Mouse (Mus musculus) thymus, postnatal 25 days (tissue): ENCODE data around the gene Rbm14.

Experiments used
- DNase-seq: peaks from one replicate; pipeline ENCODE4 v3.0.0; 2022

Gene Rbm14

GRCm38 (mm10) chr19:4811063-4811908 is at the start of gene Rbm14, which contains the start of gene Gm21992:
Gene Rbm14 (minus strand): TSS chr19:4811634.
Gene Gm21992 (minus strand): TSS chr19:4811612.
- DNase-seq = peak; percentile 96

GRCm38 (mm10) chr19:4859081-4859480 is 47.6 kb upstream of the Rbm14 start:
- DNase-seq = no peak

- DNase-seq = no peak
Observed at GRCm38 (mm10) chr19:4855951-4856350, 44.5 kb upstream of the Rbm14 start.

- DNase-seq = no peak
Observed at GRCm38 (mm10) chr19:4855470-4855820, 44.0 kb upstream of the Rbm14 start.

GRCm38 (mm10) chr19:4854552-4855469 is 43.4 kb upstream of the Rbm14 start, which contains the start of gene Ctsf:
Gene Ctsf (plus strand): TSS chr19:4855130.
- DNase-seq = no peak

GRCm38 (mm10) chr19:4850281-4850680 is 38.8 kb upstream of the Rbm14 start:
- DNase-seq = no peak

GRCm38 (mm10) chr19:4849800-4850199 is 38.4 kb upstream of the Rbm14 start:
- DNase-seq = no peak

GRCm38 (mm10) chr19:4847490-4847889 is 36.1 kb upstream of the Rbm14 start:
- peak; percentile 33 for DNase-seq

- no peak for DNase-seq
Observed at GRCm38 (mm10) chr19:4845846-4846245, 34.4 kb upstream of the Rbm14 start.

GRCm38 (mm10) chr19:4842611-4843010 is 31.2 kb upstream of the Rbm14 start:
- DNase-seq = no peak

GRCm38 (mm10) chr19:4840848-4841247 is 29.4 kb upstream of the Rbm14 start:
- DNase-seq = no peak

- DNase-seq = peak; percentile 94
Observed at GRCm38 (mm10) chr19:4839149-4839548, 27.7 kb upstream of the Rbm14 start, which contains the start of the genes Ccs and Ccdc87. Gene Ccs (minus strand): TSS chr19:4839332. Gene Ccdc87 (plus strand): TSS chr19:4839366.

- no peak for DNase-seq
Observed at GRCm38 (mm10) chr19:4838526-4839140, 27.2 kb upstream of the Rbm14 start.

- no peak for DNase-seq
Observed at GRCm38 (mm10) chr19:4837049-4837448, 25.6 kb upstream of the Rbm14 start.

GRCm38 (mm10) chr19:4836096-4836495 is 24.7 kb upstream of the Rbm14 start:
- no peak for DNase-seq

- DNase-seq = no peak
Observed at GRCm38 (mm10) chr19:4833977-4834376, 22.5 kb upstream of the Rbm14 start.

- no peak for DNase-seq
Observed at GRCm38 (mm10) chr19:4829156-4829555, 17.7 kb upstream of the Rbm14 start.

GRCm38 (mm10) chr19:4828444-4829114 is 17.1 kb upstream of the Rbm14 start:
- DNase-seq = no peak

GRCm38 (mm10) chr19:4820678-4821303 is 9.4 kb upstream of the Rbm14 start:
- no peak for DNase-seq

GRCm38 (mm10) chr19:4817182-4817835 is 5.9 kb upstream of the Rbm14 start:
- DNase-seq = no peak

- peak; percentile 29 for DNase-seq
Observed at GRCm38 (mm10) chr19:4813015-4813414, 1.6 kb upstream of the Rbm14 start.
